18 mouse cellular contexts compared by ENCODE assay signal in genomic region chr2:53038253-53038652, GRCm38 (mm10).
DNase-seq lines count a peak whose midpoint lies in the region; ATAC-seq lines count a peak whose summit lies in the region.
"Had no signal": no experiment of that assay in that cellular context is flagged by ENCODE, and none has a peak within 500 bp of the region (broad histone marks: within the 10 kb centered on the region; RNA-seq: fewer than 3 reads in every experiment).

No protein-coding gene starts in this region.

- intact Hi-C loops in gastrocnemius, postnatal 36 days (cut with DNase I): no loop called here

- ATAC-seq in kidney, embryonic 15.5 days (replicated peaks; ENCODE audit: low FRiP score): no peak
- 0 out of 2 replicates have a peak, but pooled peaks have one; percentile 9 for ATAC-seq in forebrain, embryonic 15.5 days (replicated peaks)
- peak; percentile 57; the same call in 1 of the 2 replicates for ATAC-seq in limb, embryonic 13.5 days (ENCODE audit: low FRiP score, low read depth)
- no peak for ATAC-seq in neural tube, embryonic 15.5 days (ENCODE audit: low FRiP score)
- ATAC-seq: inflammation-experienced regulatory T-cells, adult 6 months; liver, postnatal 0 days had no signal

- 0 out of 2 replicates have a peak overlapping the region, but pooled peaks have one; percentile 22 for H3K27ac ChIP-seq in kidney, embryonic 15.5 days
- H3K27ac ChIP-seq in forebrain, embryonic 15.5 days (replicated peaks): 0 out of 2 replicates have a peak overlapping the region, but pooled peaks have one; percentile 46
- peak overlapping the region; percentile 80 for H3K27ac ChIP-seq in limb, embryonic 13.5 days
- H3K27ac ChIP-seq in neural tube, embryonic 15.5 days (replicated peaks): 0 out of 2 replicates have a peak overlapping the region, but pooled peaks have one; percentile 41
- H3K27ac ChIP-seq: macrophage had no signal

- DNase-seq in kidney, adult 11 months: no peak
- DNase-seq in embryo, embryonic 11 days: no peak
- no peak for DNase-seq in adrenal gland, postnatal 36 days
- DNase-seq in gastrocnemius, postnatal 36 days: no peak
- DNase-seq: adrenal gland, postnatal 10 days; B cell, adult 2 months; cerebellum, postnatal 36 days; gastrocnemius, postnatal 25 days; liver, postnatal 0 days; thymus, postnatal 14 days had no signal

- peaks cover 8% of the 10 kb centered on the region; the same call in 1 of the 2 replicates for H3K36me3 ChIP-seq in kidney, embryonic 15.5 days
- peaks cover 8% of the 10 kb centered on the region for H3K36me3 ChIP-seq in forebrain, embryonic 15.5 days
- H3K36me3 ChIP-seq in limb, embryonic 13.5 days: peaks cover 9% of the 10 kb centered on the region
- peaks cover 8% of the 10 kb centered on the region for H3K36me3 ChIP-seq in neural tube, embryonic 15.5 days

- H3K27me3 ChIP-seq in kidney, embryonic 15.5 days: no peaks in the 10 kb centered on the region
- no peaks in the 10 kb centered on the region for H3K27me3 ChIP-seq in forebrain, embryonic 15.5 days
- H3K27me3 ChIP-seq in limb, embryonic 13.5 days: no peaks in the 10 kb centered on the region
- H3K27me3 ChIP-seq in neural tube, embryonic 15.5 days (replicated peaks): no peaks in the 10 kb centered on the region

- WGBS in kidney, embryonic 15.5 days: 40% methylated on average over 2 of the region's 2 CpGs
- 31% methylated on average over 2 of the region's 2 CpGs for WGBS in forebrain, embryonic 15.5 days
- WGBS in limb, embryonic 13.5 days: 36% methylated on average over 2 of the region's 2 CpGs
- WGBS in neural tube, embryonic 15.5 days: 59% methylated on average over 2 of the region's 2 CpGs

- H3K4me3 ChIP-seq in kidney, embryonic 15.5 days (replicated peaks): no peak overlapping the region
- H3K4me3 ChIP-seq in forebrain, embryonic 15.5 days: no peak overlapping the region
- H3K4me3 ChIP-seq in limb, embryonic 13.5 days: no peak overlapping the region
- H3K4me3 ChIP-seq in neural tube, embryonic 15.5 days (replicated peaks): no peak overlapping the region
- H3K4me3 ChIP-seq: erythroblast, embryonic 14.5 days; myocyte had no signal

- no peaks in the 10 kb centered on the region for H3K9me3 ChIP-seq in kidney, embryonic 15.5 days (replicated peaks)
- H3K9me3 ChIP-seq in forebrain, embryonic 15.5 days: no peaks in the 10 kb centered on the region
- no peaks in the 10 kb centered on the region for H3K9me3 ChIP-seq in limb, embryonic 13.5 days
- H3K9me3 ChIP-seq in neural tube, embryonic 15.5 days (replicated peaks): no peaks in the 10 kb centered on the region

- H3K9ac ChIP-seq in kidney, embryonic 15.5 days: no peak overlapping the region
- no peak overlapping the region for H3K9ac ChIP-seq in forebrain, embryonic 15.5 days (replicated peaks)
- H3K9ac ChIP-seq in limb, embryonic 13.5 days: peak overlapping the region; percentile 26; the same call in 1 of the 2 replicates
- no peak overlapping the region for H3K9ac ChIP-seq in neural tube, embryonic 15.5 days (replicated peaks)
- H3K9ac ChIP-seq: liver, postnatal 0 days had no signal

- H3K4me2 ChIP-seq in kidney, embryonic 15.5 days: no peak overlapping the region
- H3K4me2 ChIP-seq in forebrain, embryonic 15.5 days (replicated peaks): no peak overlapping the region
- H3K4me2 ChIP-seq in limb, embryonic 13.5 days (replicated peaks): peak overlapping the region; percentile 16
- H3K4me2 ChIP-seq in neural tube, embryonic 15.5 days: no peak overlapping the region

- peaks cover 13% of the 10 kb centered on the region for H3K4me1 ChIP-seq in kidney, embryonic 15.5 days
- peaks cover 15% of the 10 kb centered on the region for H3K4me1 ChIP-seq in forebrain, embryonic 15.5 days
- H3K4me1 ChIP-seq in limb, embryonic 13.5 days: peaks cover 54% of the 10 kb centered on the region
- H3K4me1 ChIP-seq in neural tube, embryonic 15.5 days: peaks cover 19% of the 10 kb centered on the region

Comparison
In these comparisons a context has a peak if more than half of its experiments do, and no peak if none do; other contexts are left out.
1. ATAC-seq: peak in forebrain, embryonic 15.5 days (single experiment) and limb, embryonic 13.5 days (single experiment); none in kidney, embryonic 15.5 days (single experiment) and neural tube, embryonic 15.5 days (single experiment).
2. H3K27ac ChIP-seq: peak in every context shown above with its lines; median percentile 80 in limb, embryonic 13.5 days; 46 in forebrain, embryonic 15.5 days; 41 in neural tube, embryonic 15.5 days; 22 in kidney, embryonic 15.5 days.